Mouse (Mus musculus) ES-E14 (cell line): Measurements from ENCODE around the gene Sema4a. TPM values are rescaled to one million over a fixed set of nuclear protein-coding genes. Genes with fewer than 3 reads are reported as not detected.
"Not testable (repeated sequence)": the region's sequence is repeated elsewhere in the genome, so short reads cannot be mapped to it uniquely, and the experiment has no call there.

ENCODE experiments used
- DNase-seq: peaks from one replicate; pipeline ENCODE4 v3.0.0-alpha.2; 2013; ENCODE audit warnings: low read depth, low spot score
- H3K27ac ChIP-seq: 2 replicates; pipeline ENCODE4 v1.5.1; 2012; ENCODE audit warnings: low read depth, mild to moderate bottlenecking, low read length, moderate library complexity, mixed read lengths; ENCODE audit not compliant: poor library complexity, insufficient read depth, severe bottlenecking
- H3K36me3 ChIP-seq: 2 replicates; pipeline ENCODE4 v1.6.1; 2012; ENCODE audit warnings: mild to moderate bottlenecking, low read length, moderate library complexity, mixed read lengths; ENCODE audit not compliant: control insufficient read depth, poor library complexity, insufficient read depth, severe bottlenecking
- H3K4me1 ChIP-seq, 2 experiments: fragments of 150-350 bp in 1 of 2; sonication (generic) in 1 of 2; 2 replicates each; pipeline ENCODE4 v1.6.1; 2012; ENCODE audit warnings: low read length in 2 of 2, mild to moderate bottlenecking in 1 of 2, mixed read lengths in 1 of 2; ENCODE audit not compliant: control insufficient read depth in 2 of 2, insufficient read depth in 2 of 2, poor library complexity in 1 of 2
- H3K4me3 ChIP-seq, 2 experiments: fragments of 150-350 bp in 1 of 2; sonication (generic) in 1 of 2; 2 replicates each; pipeline ENCODE4 v1.5.1; 2012; ENCODE audit warnings: low read length in 2 of 2, low read depth in 1 of 2, mild to moderate bottlenecking in 1 of 2, mixed read lengths in 1 of 2; ENCODE audit not compliant: insufficient read depth in 1 of 2, poor library complexity in 1 of 2, severe bottlenecking in 1 of 2
- H3K9ac ChIP-seq: 2 replicates; pipeline ENCODE4 v1.6.1; 2012; ENCODE audit warnings: low read depth, mild to moderate bottlenecking, low read length, mixed read lengths; ENCODE audit not compliant: poor library complexity, insufficient read depth, severe bottlenecking
- H3K9me3 ChIP-seq: fragments of 150-350 bp; sonication (generic); 2 replicates; pipeline ENCODE4 v1.6.1; 2012; ENCODE audit warnings: low read depth, mild to moderate bottlenecking, low read length; ENCODE audit not compliant: control insufficient read depth, insufficient read depth
- CHD2 ChIP-seq: IDR thresholded peaks from 2 replicates; pipeline ENCODE4 v1.6.1; 2014; ENCODE audit warnings: mild to moderate bottlenecking, low read depth, low read length, inconsistent platforms
- HCFC1 ChIP-seq: IDR thresholded peaks from 2 replicates; pipeline ENCODE4 v1.6.1; 2012; ENCODE audit warnings: low read length, inconsistent platforms, borderline replicate concordance; ENCODE audit not compliant: insufficient read depth
- MAFK ChIP-seq: IDR thresholded peaks from 2 replicates; pipeline ENCODE4 v1.6.1; 2014; ENCODE audit warnings: mild to moderate bottlenecking, low read depth, low read length, inconsistent platforms; ENCODE audit not compliant: insufficient read depth
- ZC3H11A ChIP-seq: IDR thresholded peaks from 2 replicates; pipeline ENCODE4 v1.6.1; 2012; ENCODE audit warnings: low read depth, mild to moderate bottlenecking, inconsistent platforms, low read length, borderline replicate concordance
- ZNF384 ChIP-seq: IDR thresholded peaks from 2 replicates; pipeline ENCODE4 v1.6.1; 2012; ENCODE audit warnings: low read depth, low read length, inconsistent platforms
- in situ Hi-C, 2 experiments: fragments of 600-800 bp; cut with MboI; formaldehyde crosslinking; loops; one replicate each; pipeline ENCODE4 v1.15.1; 2025; ENCODE audit warnings: low sequenced_read_pairs in 2 of 2, inconsistent platforms in 1 of 2; ENCODE audit not compliant: unreplicated experiment in 2 of 2
- total RNA-seq: library from RNA; depleted of rRNA; stranded (reverse); fragments of 300-350 nt; gene quantifications from 2 replicates; pipeline ENCODE4 v1.2.3, GENCODE M21; 2012

The Sema4a gene
- total RNA-seq, 1 experiment = 8.8 TPM

- Histone ChIP-seq H3K4me1 (peaks cover 12 to 39% of the 10 kb centered on the region in 2 experiments; a peak in 3 of 4 replicates), H3K36me3 (no peaks in the 10 kb centered on the region), H3K9ac (no peak overlapping the region), H3K9me3 (no peaks in the 10 kb centered on the region), H3K4me3 (no peak overlapping the region), H3K27ac (no peak overlapping the region)
- in situ Hi-C loops = no loop called here
- no peak for DNase-seq
- no peak for TF ChIP-seq MAFK
- TF ChIP-seq ZC3H11A = no peak
- TF ChIP-seq ZNF384 = no peak
- TF ChIP-seq HCFC1 = no peak
- TF ChIP-seq CHD2 = no peak
These were observed 23.5 kb downstream of the Sema4a start for GRCm38 (mm10) chr3:88437454-88437853.

- in situ Hi-C loops = no loop called here
- Histone ChIP-seq H3K9me3 (no peaks in the 10 kb centered on the region), H3K9ac (0 out of 2 replicates have a peak overlapping the region, but pooled peaks have one; percentile 18), H3K4me1 (peaks cover 12 to 35% of the 10 kb centered on the region in 2 experiments; a peak in 3 of 4 replicates), H3K36me3 (no peaks in the 10 kb centered on the region), H3K4me3 (peak overlapping the region; percentile 48 to 54; a peak in 3 of 4 replicates), H3K27ac (no peak overlapping the region)
- no peak for TF ChIP-seq ZC3H11A
- no peak for TF ChIP-seq CHD2
- TF ChIP-seq ZNF384 = no peak
- TF ChIP-seq MAFK = no peak
- TF ChIP-seq HCFC1 = no peak
- no peak for DNase-seq
These were observed 24.4 kb downstream of the Sema4a start for GRCm38 (mm10) chr3:88436395-88437201.

- H3K4me1 ChIP-seq = peaks cover 10 to 28% of the 10 kb centered on the region in 2 experiments; a peak in 3 of 4 replicates
- in situ Hi-C loops = no loop called here
- no peak for TF ChIP-seq ZNF384
- no peak for TF ChIP-seq ZC3H11A
- no peak for TF ChIP-seq MAFK
- TF ChIP-seq HCFC1 = no peak
- TF ChIP-seq CHD2 = no peak
- no peaks in the 10 kb centered on the region for H3K9me3 ChIP-seq
- H3K36me3 ChIP-seq = no peaks in the 10 kb centered on the region
- H3K4me3 ChIP-seq = no peak overlapping the region
- no peak overlapping the region; the same call in 1 of the 2 replicates for H3K9ac ChIP-seq
- DNase-seq = no peak
- H3K27ac ChIP-seq = no peak overlapping the region
These were observed 25.5 kb downstream of the Sema4a start for GRCm38 (mm10) chr3:88435515-88435914.

- H3K4me1 ChIP-seq, H3K36me3 ChIP-seq, H3K4me3 ChIP-seq, H3K9me3 ChIP-seq, H3K9ac ChIP-seq, in situ Hi-C loops, DNase-seq, H3K27ac ChIP-seq: not testable (repeated sequence)
These were observed 32.3 kb downstream of the Sema4a start for GRCm38 (mm10) chr3:88428639-88429038.

- DNase-seq = no peak
- TF ChIP-seq ZNF384 (no peak), MAFK (no peak), CHD2 (no peak)
- 0 out of 2 replicates have a peak overlapping the region, but pooled peaks have one; percentile 16 for H3K9ac ChIP-seq
- no peak overlapping the region for H3K27ac ChIP-seq
- no peaks in the 10 kb centered on the region for H3K36me3 ChIP-seq
- H3K9me3 ChIP-seq = no peaks in the 10 kb centered on the region
- H3K4me1 ChIP-seq = peaks cover 2 to 5% of the 10 kb centered on the region in 2 experiments; a peak in 2 of 4 replicates
- in situ Hi-C loops = no loop called here
- H3K4me3 ChIP-seq = no peak overlapping the region
These were observed 33.6 kb downstream of the Sema4a start for GRCm38 (mm10) chr3:88427342-88427905.
